Mouse (Mus musculus) thymus, postnatal 10 days (tissue): ENCODE data around the gene Tes.

ENCODE experiments used
- DNase-seq, 2 experiments: peaks; one replicate each; pipeline ENCODE4 v3.0.0; 2021; ENCODE audit warnings: low spot score in 2 of 2

Gene Tes

GRCm38 (mm10) chr6:17077720-17078119, 12.8 kb downstream of the Tes start:
- no peak for DNase-seq

GRCm38 (mm10) chr6:17079304-17079703, 14.4 kb downstream of the Tes start:
- no peak for DNase-seq

DNA sequence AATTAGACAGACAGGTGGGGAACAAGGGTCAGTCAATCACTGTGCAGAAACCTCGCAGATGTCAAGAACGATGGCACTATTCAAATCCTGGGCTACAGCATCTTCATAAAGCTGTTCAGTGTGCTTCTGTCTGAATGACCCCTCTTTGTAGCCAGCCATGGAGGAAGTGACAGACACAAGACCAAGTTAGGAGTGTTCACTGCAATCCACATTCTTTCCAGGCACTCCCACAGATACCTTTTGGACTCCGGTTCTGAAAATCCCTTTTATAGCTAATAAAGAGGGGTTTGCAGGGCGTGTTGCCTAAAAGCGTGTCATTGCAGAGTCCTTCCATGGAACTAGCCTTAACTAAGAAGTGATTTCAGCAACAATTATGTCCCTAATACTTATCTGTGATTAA, 14.9 kb downstream of the Tes start:
- no peak for DNase-seq

GRCm38 (mm10) chr6:17082238-17082637, 17.3 kb downstream of the Tes start:
- DNase-seq, result no peak

GRCm38 (mm10) chr6:17082800-17083199, 17.9 kb downstream of the Tes start:
- no peak for DNase-seq

DNA sequence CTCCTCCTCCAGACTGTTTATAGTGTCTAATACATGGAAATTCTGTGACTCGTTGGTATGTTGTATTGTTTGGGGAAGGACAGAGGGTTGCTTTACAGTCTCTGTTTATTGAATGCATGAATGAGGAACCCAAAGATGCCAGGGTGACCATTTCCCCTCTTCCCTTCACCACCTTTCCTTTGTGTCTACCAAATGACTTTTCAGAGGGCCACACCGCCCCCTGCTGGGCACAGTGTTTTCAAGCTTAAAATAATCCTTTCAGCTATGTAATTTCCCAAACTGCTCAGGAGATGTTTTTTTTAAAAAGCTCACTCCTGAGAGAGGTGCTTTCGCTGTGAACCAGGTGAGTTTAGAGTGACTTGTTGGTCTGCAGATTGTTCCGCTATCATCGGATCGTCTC, 22.5 kb downstream of the Tes start:
- peak; percentile 33 to 79 for DNase-seq

DNA sequence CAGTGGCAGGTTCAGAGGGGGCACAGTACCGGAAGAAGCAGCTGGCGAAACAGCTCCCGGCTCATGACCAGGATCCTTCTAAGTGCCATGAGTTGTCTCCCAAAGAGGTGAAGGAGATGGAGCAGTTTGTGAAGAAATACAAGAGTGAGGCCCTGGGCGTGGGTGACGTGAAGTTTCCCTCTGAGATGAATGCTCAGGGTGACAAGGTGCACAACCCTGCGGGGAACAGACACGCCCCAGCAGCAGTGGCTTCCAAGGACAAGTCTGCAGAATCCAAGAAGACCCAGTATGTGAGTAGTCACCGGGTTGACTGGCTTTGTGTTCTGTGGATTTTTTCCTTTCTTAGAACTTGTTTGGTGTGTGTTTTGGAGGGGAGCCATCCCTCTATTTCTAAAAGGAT, 32.4 kb downstream of the Tes start:
- DNase-seq, result no peak

DNA sequence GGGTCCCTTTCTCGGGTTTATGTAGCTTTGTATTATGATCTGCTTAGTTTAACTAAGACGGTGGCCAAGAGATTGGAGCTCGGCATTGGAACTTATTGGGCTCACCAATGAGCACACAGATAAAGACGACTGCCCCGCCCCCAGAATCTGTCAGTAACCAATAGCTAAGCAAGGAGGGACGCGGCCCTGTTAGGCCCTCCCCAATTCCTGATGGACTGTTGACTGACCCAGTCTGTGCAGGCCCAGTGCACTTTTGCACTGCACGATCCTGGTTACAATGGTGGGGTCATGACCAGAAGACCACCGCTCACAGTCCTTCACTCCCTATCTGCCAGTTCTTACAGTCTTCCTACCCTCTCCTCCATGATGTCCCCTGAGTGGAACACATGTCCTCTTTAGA, 33.6 kb downstream of the Tes start:
- DNase-seq, result no peak

GRCm38 (mm10) chr6:17099477-17100130, 34.7 kb downstream of the Tes start:
- no peak for DNase-seq

- peak in 1 of 2 experiments; percentile 7 for DNase-seq
Observed at GRCm38 (mm10) chr6:17105714-17106113, 40.8 kb downstream of the Tes start.

GRCm38 (mm10) chr6:17106493-17106892, 41.5 kb downstream of the Tes start:
- no peak for DNase-seq

- no peak for DNase-seq
Observed at GRCm38 (mm10) chr6:17109204-17109603, 44.3 kb downstream of the Tes start.

- DNase-seq, result no peak
Observed at GRCm38 (mm10) chr6:17110564-17111100, 45.7 kb downstream of the Tes start.

- no peak for DNase-seq
Observed at GRCm38 (mm10) chr6:17112081-17112480, 47.1 kb downstream of the Tes start.

DNA sequence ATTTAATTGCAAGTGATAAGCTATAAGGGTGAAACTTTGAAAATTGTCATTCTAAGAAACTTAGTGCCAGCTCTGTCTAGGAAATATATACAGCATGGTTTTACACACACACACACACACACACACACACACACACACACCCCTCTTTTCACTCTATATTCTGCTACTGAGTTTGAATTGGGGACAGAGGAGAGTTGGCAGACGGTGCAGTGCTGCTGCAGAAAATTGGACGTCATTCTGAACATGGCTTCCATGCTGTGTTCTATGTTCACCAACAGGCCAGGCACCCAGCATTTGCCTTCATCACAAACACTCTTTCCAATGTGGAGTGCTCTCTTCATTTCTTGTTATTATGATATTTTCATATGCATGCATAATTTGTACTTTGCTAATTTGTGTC, 48.0 kb downstream of the Tes start:
- no peak for DNase-seq

GRCm38 (mm10) chr6:17114588-17114987, 49.6 kb downstream of the Tes start:
- no peak for DNase-seq

GRCm38 (mm10) chr6:17115046-17115790, 50.3 kb downstream of the Tes start:
- DNase-seq, result no peak

- DNase-seq, result no peak
Observed at GRCm38 (mm10) chr6:17119521-17120232, 54.7 kb downstream of the Tes start.

- no peak for DNase-seq
Observed at GRCm38 (mm10) chr6:17140021-17140420, 75.1 kb downstream of the Tes start.

- no peak for DNase-seq
Observed at GRCm38 (mm10) chr6:17142577-17143359, 77.8 kb downstream of the Tes start.

DNA sequence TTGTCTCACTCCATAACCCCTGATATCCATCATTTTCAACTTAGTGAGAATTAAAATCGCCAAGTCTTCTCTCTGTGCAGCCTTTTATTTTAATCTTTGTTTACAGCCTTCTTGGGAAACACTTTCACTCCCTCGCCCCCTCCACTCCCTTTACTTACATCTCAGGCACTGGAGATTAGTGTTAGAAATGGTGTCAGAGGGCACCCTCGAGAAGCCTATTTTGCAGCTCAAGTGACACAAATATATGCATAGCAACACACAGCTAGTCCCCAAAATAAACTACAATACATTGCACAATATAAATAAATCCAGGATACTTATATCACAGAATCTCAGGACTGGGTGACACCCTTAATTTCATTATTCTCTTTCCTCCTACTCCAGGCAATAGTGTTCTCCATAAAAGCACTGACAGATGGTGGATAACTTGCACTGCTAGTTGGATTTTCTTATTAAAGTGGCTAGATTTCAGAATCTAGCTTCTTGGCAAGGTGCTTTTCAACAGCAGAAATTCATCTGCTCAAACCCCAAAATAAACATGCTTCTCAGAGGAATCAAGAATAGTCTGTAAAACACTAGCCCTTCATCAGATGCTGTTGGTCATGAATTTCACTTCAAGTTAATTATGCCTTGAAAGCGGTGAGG, 86.2 kb downstream of the Tes start:
- DNase-seq, result no peak
